Mouse (Mus musculus) cerebral cortex, adult 2 months (tissue): ENCODE data around the gene Aurkaip1.

Experiments
- WGBS: fragments of 180-500 bp; shearing (Covaris S2); methylation state at CpG from one replicate; pipeline ENCODE4 v1.1.7; 2018; 5-methylcytosine and 5-hydroxymethylcytosine counted together

Gene Aurkaip1

DNA sequence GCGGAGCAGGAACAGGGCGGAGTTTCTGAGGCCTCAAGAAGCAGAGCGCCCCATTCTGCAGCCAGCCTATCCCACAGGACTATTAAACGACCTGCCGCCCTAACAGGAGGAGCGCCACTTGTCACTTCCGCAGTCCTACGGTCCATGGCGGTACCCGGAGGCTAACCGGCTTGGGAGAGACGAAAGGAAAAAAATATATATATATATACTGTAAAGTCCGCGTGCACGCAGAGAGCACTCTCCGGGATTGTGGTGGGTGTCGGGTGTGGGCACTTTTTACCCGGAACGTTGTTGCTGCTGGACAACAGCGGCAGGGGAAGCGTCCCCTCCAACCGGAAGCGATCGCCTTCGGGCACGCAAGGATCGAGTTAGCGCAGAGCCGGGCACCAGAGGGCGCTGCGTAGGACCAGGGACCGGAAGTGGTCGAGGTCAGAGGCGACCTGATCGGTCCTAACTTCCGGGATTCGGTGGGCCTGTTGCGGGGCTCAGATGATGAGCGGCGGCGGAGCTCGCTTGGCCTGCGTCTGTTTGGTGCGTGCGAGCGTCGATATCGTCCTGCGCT is at the start of gene Aurkaip1:
Gene Aurkaip1 (plus strand): TSS at position 68 of the 562 bp plus-strand sequence.
- under 1% methylated on average over 49 of the region's 49 CpGs for WGBS

DNA sequence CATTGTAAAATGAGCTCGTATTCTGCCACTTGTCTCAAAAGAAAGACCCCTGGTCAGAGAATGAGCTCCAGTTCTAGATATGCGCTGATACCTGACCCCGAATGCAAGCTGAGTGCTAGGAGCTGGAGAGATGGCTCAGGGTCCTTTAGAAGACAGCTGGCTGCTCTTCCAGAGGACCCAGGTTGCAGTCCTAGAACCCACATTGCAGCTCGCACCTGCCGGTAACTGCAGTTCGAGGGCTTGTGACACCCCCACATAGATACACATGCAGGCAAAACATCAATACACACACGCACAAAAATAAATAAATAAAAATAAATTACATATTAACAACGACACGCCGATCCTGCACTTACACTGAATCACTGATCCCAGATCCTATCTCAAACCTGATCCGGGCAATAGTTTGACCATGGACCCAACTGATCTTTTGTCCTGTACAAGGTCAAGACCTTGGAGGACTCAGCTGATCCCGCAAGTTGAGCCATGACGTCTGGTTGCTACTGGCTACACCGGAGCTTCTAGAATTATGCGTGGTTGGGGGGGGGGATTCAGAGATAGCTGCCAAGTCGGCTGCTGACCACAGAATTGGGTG is 47.5 kb upstream of the Aurkaip1 start:
- 16% methylated on average over 16 of the region's 16 CpGs for WGBS

DNA sequence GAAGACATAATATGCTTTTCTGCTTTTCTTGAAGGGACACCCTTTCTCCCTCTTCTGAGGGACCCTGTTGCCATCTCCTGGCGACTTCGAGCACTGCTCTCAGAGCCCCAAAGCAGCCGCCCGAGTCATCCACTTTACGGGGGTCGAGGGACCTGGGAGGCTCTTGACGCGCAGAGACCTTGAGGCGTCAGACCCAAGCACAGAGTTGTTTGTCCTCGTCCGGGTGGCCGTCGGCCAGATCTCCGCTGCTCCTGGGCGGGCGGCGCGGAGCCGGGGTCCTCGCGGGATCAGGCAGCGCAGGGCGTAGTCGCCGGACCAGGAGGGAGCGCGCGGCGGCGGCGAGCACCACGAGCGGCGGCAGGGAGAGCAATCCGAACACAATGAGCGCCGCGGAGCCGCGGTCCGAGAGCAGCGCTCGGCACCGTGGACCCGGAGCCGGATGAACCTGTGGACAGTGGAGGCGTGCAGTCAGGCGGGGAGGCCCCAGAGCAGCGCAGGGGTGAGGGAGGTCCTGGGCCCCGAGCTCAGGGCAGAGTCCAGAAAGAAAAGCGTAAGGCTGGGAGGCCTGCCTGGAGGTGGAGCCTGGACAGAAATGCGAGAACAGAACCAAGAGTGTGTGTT is 46.9 kb upstream of the Aurkaip1 start:
- WGBS, result under 1% methylated on average over 52 of the region's 52 CpGs

DNA sequence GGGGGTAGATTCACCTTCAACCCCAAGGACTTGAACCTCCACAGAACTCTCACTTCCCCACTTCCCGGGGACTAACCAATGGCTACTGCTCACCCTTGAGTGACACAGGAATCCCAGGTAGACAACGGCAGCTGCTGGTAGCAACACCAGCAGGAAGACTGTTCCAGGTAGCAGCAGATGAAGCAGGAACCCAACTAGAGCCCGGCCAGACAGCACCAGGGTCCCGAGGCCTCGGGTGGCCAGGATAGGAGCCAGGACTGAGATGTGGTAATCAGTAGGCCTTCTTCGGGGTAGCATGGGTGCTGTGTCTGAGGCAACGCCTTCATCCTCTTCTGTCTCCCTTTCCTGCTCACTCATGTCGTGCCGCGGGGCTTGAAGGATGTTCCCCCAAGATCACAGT is 45.8 kb upstream of the Aurkaip1 start:
- WGBS, result 77% methylated on average over 10 of the region's 10 CpGs

DNA sequence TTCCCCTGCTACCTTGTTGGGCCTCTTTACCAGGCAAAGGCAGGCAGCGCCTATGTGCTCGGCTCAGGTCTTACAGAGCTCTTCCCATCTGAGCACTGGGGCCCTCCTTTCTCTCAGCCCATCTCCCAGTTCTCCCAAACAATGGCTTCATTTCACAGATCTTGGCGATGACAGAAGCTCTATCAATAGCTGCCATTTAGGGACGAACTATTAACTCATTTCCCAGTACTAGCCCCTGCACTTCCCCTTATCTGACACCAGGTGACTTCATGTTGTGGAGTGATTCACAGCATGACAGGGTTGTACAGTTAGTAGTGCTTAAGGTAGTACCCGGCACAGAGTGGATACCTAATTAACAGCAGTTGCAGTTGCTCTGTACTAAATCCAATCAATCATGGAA is 45.3 kb upstream of the Aurkaip1 start, which contains the start of gene Tmem88b:
Gene Tmem88b (minus strand): TSS at position 56 of the 400 bp plus-strand sequence.
- whole genome bisulfite sequencing, result 62% methylated on average over 5 of the region's 5 CpGs

DNA sequence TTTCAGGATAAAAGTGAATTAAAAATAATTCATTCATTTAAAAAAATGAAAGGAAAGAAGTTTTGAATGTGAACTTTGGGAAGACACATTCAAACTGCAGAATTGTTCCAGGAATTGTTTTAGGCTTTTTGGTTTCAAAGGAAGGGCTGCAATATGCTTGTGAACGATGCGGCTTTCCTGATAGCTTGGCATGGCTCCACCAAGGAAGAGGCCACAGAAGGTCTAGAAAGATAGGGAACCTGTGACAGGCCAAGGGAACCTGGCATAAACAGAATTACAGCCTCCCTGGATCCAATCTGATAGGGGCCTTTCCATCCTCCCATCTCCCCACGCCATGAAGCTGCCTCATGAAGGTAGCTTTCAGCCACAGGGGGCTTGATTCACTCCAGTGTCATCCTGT is 42.8 kb upstream of the Aurkaip1 start:
- WGBS, result 71% methylated on average over 3 of the region's 3 CpGs

DNA sequence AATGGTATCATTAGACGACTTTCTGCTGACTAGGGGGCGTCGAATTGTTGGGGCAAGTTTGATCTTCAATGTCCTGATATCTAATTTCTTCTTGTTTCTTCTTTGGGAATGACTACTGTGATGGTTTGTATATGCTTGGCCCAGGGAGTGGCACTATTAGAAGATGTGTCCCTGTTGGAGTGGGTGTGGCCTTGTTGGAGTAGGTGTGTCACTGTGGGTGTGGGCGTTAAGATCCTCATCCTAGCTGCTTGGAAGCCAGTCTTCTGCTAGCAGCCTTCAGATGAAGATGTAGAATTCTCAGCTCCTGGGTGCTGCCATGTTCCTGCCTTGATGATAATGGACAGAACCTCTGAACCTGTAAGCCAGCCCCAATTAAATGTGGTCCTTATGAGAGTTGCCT is 42.2 kb upstream of the Aurkaip1 start:
- 86% methylated on average over 4 of the region's 4 CpGs for WGBS

DNA sequence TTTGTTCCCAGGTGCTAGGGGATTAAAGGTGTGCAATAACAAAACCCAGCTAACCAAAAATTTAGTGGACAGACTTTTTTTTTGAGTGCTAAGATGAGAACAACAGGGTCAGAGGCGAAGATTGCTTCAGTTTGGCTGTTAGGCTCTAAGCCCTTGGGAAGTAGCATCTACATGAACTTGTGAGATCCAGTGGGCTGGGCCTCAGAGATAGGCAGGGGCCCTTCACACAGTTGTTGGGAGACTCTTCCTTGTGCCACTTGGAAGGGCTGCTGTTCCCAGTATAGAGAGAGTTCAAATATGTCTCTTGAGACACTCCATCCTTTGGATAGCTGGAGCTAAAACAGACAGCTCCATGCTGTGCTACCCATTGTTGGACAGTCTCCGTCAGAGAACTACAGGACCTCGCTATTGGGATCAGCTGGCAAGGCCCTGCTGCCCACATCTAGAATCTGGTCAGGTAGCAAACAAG is 41.0 kb upstream of the Aurkaip1 start, which contains the start of gene Ankrd65:
Gene Ankrd65 (plus strand): TSS at position 419 of the 469 bp plus-strand sequence.
- WGBS, result 77% methylated on average over 3 of the region's 3 CpGs

DNA sequence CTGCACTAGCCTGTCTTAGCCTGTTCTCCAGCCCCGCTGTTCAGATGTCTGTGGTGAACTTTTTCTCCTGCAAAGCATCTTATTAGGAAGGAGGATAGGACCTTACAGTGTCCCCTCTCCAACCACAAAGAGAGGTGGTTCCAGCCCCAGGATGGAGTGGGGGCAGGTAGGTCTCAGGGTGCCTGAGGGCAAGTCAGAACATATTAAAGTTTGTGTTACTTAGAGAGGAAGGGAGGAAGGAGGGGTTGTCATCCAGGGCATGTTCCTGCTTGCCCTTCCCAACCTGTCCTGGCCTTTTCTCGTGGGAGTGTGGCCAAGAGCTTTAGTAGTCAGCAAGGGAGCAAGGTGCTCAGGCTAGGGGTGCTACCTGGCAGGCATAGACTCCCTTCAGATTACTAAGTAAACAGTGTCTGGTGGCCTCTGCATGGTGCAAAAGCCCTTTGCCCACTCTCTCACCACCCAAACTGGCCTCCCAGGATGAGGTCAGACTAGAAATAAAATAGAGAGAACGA is 40.4 kb upstream of the Aurkaip1 start:
- 83% methylated on average over 3 of the region's 3 CpGs for WGBS

DNA sequence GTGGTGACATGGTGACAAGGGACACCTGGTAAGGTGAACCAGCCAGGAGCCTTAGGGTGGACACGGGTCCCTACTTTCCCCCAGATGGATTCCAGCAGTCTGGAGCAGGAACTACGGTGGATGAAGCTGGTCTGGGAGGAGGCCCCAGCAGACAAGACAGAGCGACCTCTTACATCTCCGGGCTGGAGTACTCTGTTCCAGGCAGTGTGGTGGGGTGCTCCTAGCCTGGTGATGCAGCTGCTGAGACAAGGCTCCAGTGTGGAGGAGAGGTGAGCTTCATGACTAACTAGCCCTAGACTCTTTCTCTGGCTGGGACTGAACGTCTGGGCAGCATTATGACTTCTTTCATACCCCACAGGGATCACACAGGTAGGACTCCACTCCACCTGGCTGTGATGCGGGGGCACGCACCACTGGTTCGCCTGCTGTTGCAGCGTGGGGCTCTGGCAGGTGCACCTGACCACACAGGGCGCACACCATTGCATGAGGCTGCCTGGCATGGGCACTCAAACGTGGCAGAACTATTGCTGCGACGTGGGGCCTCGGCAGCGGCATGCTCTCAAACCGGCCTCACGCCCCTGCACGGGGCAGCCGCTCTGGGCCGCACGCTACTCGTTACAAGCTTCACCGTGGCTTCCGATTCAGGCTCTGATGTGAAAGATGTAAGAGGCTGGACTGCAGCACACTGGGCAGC is 39.7 kb upstream of the Aurkaip1 start:
- WGBS, result 80% methylated on average over 24 of the region's 24 CpGs

DNA sequence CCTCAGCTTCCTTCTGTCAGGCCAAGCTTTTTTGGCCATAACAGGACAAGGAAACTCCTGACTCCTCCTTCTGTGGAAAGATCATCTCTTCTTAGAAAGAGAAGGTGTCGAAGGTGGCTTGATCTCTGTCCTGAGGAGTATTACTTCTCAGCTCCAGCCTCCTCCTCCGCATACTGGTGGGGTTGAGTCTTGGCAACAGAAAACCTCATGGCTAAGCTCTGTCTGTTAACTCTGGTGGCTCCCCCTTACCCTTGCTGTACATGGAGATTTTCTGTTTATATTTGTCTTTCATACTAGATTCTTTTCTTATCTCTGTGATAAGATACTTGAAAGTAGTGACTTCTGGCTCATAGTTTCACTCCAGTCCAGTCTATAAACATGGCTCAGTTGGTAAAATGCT is 37.3 kb upstream of the Aurkaip1 start:
- WGBS, result 83% methylated on average over 2 of the region's 2 CpGs

DNA sequence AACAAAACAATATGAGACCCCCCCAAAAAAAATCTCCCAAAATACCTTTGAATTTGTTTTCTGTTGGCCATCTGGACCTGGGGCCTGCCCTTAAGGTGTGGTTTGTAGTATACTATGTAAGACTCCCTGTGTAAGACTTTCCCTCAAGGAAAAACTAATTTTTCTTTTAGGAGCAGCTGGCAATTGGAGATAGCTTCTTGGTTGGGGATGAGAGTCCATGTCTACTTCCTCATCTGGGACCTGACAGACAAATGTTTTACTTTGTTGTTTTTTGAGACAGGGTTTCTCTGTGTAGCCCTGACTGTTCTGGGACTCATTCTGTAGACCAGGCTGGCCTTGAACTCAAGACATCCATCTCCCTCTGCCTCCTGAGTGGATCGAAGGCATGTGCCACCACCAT is 29.0 kb upstream of the Aurkaip1 start:
- 83% methylated on average over 1 of the region's 1 CpGs for WGBS

DNA sequence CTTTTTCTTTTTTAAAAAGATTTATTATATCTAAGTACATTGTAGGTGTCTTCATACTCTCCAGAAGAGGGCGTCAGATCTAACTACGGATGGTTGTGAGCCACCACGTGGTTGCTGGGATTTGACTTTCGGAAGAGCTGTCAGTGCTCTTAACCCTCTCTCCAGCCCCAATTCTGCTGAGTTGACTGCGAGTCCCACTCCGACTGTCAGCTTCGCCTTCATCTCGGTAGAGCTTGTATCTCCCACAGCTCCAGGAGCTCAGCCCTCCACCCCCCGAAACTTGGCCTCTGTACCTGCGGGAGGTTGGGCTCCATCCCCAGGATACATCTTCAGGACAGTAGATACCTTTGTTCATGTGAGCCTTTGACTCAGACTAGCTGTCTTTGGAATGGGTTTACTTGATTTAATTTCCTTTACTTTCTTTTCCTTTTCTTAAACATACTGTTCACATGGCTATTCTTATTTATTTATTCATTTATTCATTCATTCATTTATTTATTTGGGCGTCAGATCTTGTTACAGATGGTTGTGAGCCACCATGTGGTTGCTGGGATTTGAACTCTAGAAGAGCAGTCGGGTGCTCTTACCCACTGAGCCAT is 28.2 kb upstream of the Aurkaip1 start, which contains the start of gene Mrpl20:
Gene Mrpl20 (plus strand): TSS at position 138 of the 599 bp plus-strand sequence.
- 7% methylated on average over 12 of the region's 12 CpGs for WGBS

DNA sequence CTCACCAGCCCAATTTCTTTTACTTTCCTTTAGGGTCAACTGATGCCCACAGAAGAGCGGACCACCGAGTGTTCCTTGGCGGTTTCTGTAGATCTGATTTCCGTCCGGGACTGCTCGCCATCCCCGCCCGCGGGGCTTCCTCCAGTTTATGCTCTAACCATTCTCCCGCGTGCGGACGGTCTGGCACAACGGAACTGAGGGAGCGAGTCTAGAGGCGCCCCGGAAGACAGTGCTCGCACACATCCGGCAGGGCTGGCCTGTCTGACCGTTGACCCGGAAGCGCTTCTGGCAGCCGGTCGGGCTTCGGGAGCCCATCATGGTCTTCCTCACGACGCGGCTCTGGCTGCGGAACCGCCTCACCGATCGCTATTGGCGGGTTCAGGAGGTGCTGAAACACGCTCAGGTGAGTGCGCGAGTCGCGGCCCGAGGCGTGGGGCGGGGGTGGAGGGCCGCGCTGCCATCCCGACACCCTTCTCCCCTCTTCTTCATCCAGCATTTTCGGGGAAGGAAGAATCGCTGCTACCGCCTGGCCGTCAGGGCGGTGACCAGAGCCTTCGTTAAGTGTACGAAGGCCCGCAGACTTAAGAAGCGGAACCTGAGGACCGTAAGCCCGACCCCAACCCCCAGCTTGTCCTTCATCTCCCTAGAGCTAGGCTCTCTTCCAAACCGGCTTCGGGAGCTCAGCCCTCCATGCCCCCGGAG is 27.6 kb upstream of the Aurkaip1 start:
- WGBS, result under 1% methylated on average over 58 of the region's 58 CpGs

DNA sequence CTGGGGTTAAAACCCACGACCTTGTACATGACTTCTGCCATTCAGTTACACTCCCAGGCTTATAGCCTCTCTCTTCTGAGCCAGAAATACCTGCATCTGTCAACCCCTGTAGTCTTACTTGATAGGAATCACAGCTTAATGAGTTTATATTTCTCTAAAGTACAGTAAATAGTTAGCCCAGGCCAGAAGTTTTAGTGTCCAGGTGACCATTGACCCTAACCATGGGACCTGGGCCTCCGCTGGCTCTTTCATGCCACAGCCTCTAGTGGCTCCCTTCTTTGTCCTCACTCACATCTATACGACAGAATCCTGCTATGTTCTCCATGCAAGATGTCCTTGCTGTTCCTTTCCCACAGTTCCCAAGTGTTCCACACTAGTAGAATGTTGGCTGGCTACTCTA is 23.2 kb upstream of the Aurkaip1 start:
- WGBS, result 82% methylated on average over 3 of the region's 3 CpGs

DNA sequence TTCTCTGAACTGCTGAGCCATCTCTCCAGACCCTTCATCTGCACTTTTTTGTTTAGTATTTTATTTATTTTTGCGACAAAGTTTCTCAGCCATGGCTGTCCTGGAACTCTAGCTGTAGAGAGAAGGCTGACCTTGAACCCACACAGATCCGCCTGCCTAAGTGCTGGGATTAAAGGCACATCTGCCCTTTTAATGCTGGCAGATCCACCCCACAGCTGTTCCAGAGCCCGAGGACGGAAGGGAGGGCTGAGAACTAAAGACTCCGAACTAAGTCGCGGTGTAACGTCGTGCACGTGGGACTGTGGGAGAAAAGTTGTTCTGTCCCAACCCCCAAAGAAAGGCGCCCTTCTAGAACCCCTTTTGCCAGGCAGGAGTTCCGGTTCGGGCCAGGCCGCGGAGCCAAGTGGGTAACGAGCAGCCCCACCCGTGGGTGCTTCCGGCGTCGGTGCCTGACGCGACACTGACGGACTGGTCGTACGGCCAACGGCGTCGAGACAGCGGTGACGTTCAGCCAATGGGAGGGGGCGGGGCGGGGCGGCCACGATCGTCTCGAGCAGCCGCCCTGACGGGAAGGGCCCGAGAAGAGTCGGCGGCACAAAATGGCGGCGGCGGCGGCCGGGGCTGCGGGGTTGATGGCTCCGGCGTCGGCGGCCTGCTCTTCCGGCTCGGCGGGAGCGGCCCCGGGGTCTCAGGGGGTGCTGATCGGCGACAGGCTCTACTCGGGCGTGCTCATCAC is 19.0 kb upstream of the Aurkaip1 start, which contains the start of gene Ccnl2:
Gene Ccnl2 (plus strand): TSS at position 561 of the 736 bp plus-strand sequence.
- under 1% methylated on average over 58 of the region's 60 CpGs for WGBS

DNA sequence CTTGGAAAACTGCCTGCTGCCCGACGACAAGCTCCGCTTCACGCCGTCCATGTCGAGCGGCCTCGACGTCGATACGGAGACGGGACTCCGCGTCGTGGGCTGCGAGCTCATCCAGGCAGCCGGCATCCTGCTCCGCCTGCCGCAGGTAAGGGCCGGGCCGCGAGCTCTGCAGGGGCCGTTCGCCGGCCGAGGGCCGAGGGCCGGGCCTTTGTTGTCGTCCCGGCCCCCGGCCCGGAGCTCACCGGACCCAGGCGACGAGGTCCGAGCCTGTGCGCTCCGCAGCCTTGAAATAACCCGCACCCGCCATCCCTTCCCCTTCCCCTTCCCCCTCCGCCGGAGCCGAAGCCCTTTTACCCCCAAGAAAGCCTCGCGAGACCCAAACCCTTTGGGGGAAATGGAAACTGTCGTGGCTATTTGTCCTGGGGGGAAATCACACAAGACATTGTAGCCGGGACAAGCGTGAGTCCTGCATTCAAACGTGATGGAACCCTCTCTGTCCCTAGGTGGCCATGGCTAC is 18.3 kb upstream of the Aurkaip1 start:
- under 1% methylated on average over 49 of the region's 49 CpGs for WGBS

DNA sequence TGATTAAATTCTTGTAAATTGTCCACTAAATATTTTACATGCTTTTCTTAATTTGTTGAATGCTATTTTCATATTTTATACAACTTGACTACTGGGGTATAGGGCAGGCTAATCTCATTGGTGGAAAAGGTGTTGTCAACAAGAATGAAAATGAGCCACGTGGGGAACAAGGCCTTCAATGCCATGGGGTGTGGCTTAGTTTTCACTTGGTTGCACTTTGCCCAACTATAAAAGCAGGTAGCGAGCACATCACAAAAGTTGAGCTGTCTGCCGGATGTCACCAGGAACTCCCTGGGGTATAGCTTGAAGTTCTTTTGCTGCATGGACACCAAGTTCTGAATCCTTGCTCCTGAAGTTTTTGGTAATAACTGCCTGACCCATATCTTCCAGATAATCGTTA is 13.5 kb upstream of the Aurkaip1 start:
- 61% methylated on average over 4 of the region's 4 CpGs for WGBS

DNA sequence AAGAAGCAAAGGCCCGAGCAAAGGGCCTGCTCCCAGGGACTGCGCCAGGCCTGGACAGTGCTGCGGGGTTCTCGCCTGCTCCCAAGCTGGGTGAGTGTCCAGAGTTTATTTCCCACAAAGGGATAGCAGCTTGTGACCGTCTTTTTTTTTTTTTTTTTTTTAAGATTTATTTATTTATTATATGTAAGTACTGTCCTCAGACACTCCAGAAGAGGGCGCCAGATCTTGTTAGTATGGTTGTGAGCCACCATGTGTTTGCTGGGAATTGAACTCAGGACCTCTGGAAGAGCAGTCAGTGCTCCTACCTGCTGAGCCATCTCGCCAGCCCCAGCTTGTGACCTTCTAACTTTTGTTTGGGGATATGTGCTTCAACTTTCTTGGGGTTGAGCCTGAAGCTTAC is 10.0 kb upstream of the Aurkaip1 start:
- WGBS, result 70% methylated on average over 7 of the region's 7 CpGs

DNA sequence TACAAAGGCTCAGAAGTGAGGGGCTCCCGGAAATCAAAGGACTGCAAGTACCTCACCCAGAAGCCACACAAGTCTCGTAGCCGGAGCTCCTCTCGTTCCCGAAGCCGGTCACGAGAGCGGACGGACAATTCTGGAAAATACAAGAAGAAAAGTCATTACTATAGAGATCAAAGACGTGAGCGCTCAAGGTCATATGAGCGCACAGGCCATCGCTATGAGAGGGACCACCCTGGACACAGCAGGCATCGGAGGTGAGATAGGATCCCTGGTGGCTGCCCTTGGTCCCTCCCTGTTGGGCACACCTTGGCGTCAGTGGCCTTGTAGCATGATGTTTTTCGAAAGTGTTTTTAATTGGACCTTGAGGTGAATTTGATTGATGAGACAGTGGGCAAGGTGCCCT is 7.6 kb upstream of the Aurkaip1 start:
- 93% methylated on average over 16 of the region's 16 CpGs for WGBS
